Mouse (Mus musculus): ENCODE results near the gene Polrmt. TPM values are rescaled to one million over a fixed set of nuclear protein-coding genes. Genes with fewer than 3 reads are reported as not detected.

Polrmt gene
- total and polyA plus RNA-seq, 3 experiments, result 16.7 to 45.5 (median 44.5) TPM

- no peak for ATAC-seq (ENCODE audit: extremely low read depth, insufficient number of reproducible peaks, low FRiP score, poor library complexity, severe bottlenecking)
- TF ChIP-seq CTCF (IDR thresholded peaks at IDR 0.05; ENCODE audit: low read depth, low read length), result no peak; the same call in 1 of the 2 replicates
- no peak for TF ChIP-seq TAL1 (conservative IDR thresholded peaks at IDR 0.05; ENCODE audit: low read depth, low read length)
- no peak for TF ChIP-seq POLR2AphosphoS5 (IDR thresholded peaks at IDR 0.05; ENCODE audit: insufficient replicate concordance, low read depth, low read length)
- no peak for TF ChIP-seq GATA2 (IDR thresholded peaks at IDR 0.05; ENCODE audit: borderline replicate concordance, low read depth, low read length)
- peaks cover 6% of the 10 kb centered on the region for H3K9me3 ChIP-seq (replicated peaks)
- no peak for DNase-seq (ENCODE audit: low spot score)
- H3K4me1 ChIP-seq (ENCODE audit: insufficient read depth, low read depth, low read length), result peaks cover 15% of the 10 kb centered on the region
- peaks cover 11% of the 10 kb centered on the region for H3K27me3 ChIP-seq (ENCODE audit: insufficient read depth, low read length)
- H3K36me3 ChIP-seq (replicated peaks), result peaks cover 41% of the 10 kb centered on the region
- H3K4me3 ChIP-seq (ENCODE audit: low read depth, low read length), result no peak overlapping the region
Observed at GRCm38 (mm10) chr10:79691986-79692548, 54.3 kb downstream of the Polrmt start.

- Histone ChIP-seq H3K27me3 (ENCODE audit: insufficient read depth, low read length) (no peaks in the 10 kb centered on the region), H3K36me3 (replicated peaks) (peaks cover 70% of the 10 kb centered on the region), H3K4me3 (ENCODE audit: low read depth, low read length) (no peak overlapping the region), H3K4me1 (ENCODE audit: insufficient read depth, low read depth, low read length) (peaks cover 37% of the 10 kb centered on the region), H3K9me3 (replicated peaks) (peaks cover 6% of the 10 kb centered on the region)
- no peak for DNase-seq (ENCODE audit: low spot score)
- no peak for ATAC-seq (ENCODE audit: extremely low read depth, insufficient number of reproducible peaks, low FRiP score, poor library complexity, severe bottlenecking)
- TF ChIP-seq TAL1 (conservative IDR thresholded peaks at IDR 0.05; ENCODE audit: low read depth, low read length) (no peak), GATA2 (IDR thresholded peaks at IDR 0.05; ENCODE audit: borderline replicate concordance, low read depth, low read length) (no peak), POLR2AphosphoS5 (IDR thresholded peaks at IDR 0.05; ENCODE audit: insufficient replicate concordance, low read depth, low read length) (peak; percentile 71)
Observed at GRCm38 (mm10) chr10:79689178-79689577, 57.2 kb downstream of the Polrmt start.

- H3K4me3 ChIP-seq (ENCODE audit: low read depth, low read length), result no peak within 1 kb of the TSS
- peaks cover 74% of the 10 kb centered on the region for H3K36me3 ChIP-seq (replicated peaks)
- TF ChIP-seq GATA2 (IDR thresholded peaks at IDR 0.05; ENCODE audit: borderline replicate concordance, low read depth, low read length) (no peak), GATA1 (IDR thresholded peaks at IDR 0.05; ENCODE audit: borderline replicate concordance, low read length) (no peak), CTCF (IDR thresholded peaks at IDR 0.05; ENCODE audit: low read depth, low read length) (no peak), POLR2AphosphoS5 (IDR thresholded peaks at IDR 0.05; ENCODE audit: insufficient replicate concordance, low read depth, low read length) (no peak; the same call in 1 of the 2 replicates), TAL1 (conservative IDR thresholded peaks at IDR 0.05; ENCODE audit: low read depth, low read length) (no peak)
Observed at GRCm38 (mm10) chr10:79688720-79689119, 57.7 kb downstream of the Polrmt start, which contains the start of gene Gzmm. Gene Gzmm (plus strand): TSS chr10:79689020.

GRCm38 (mm10) chr10:79687513-79687912 is 58.9 kb downstream of the Polrmt start:
- ATAC-seq (ENCODE audit: extremely low read depth, insufficient number of reproducible peaks, low FRiP score, poor library complexity, severe bottlenecking) (no peak), DNase-seq (ENCODE audit: low spot score) (no peak)
- Histone ChIP-seq H3K4me1 (ENCODE audit: insufficient read depth, low read depth, low read length) (peaks cover 47% of the 10 kb centered on the region), H3K36me3 (replicated peaks) (peaks cover 81% of the 10 kb centered on the region), H3K9me3 (replicated peaks) (peaks cover 6% of the 10 kb centered on the region), H3K4me3 (ENCODE audit: low read depth, low read length) (no peak overlapping the region), H3K27me3 (ENCODE audit: insufficient read depth, low read length) (no peaks in the 10 kb centered on the region)
- TF ChIP-seq GATA1 (IDR thresholded peaks at IDR 0.05; ENCODE audit: borderline replicate concordance, low read length) (no peak), POLR2AphosphoS5 (IDR thresholded peaks at IDR 0.05; ENCODE audit: insufficient replicate concordance, low read depth, low read length) (no peak), TAL1 (conservative IDR thresholded peaks at IDR 0.05; ENCODE audit: low read depth, low read length) (no peak), GATA2 (IDR thresholded peaks at IDR 0.05; ENCODE audit: borderline replicate concordance, low read depth, low read length) (no peak), CTCF (IDR thresholded peaks at IDR 0.05; ENCODE audit: low read depth, low read length) (no peak)

More at GRCm38 (mm10) chr10:79688720-79689119, 57.7 kb downstream of the Polrmt start, which contains the start of gene Gzmm:
- peaks cover 6% of the 10 kb centered on the region for H3K9me3 ChIP-seq (replicated peaks)
- DNase-seq (ENCODE audit: low spot score) (no peak), ATAC-seq (ENCODE audit: extremely low read depth, insufficient number of reproducible peaks, low FRiP score, poor library complexity, severe bottlenecking) (no peak)
- H3K27me3 ChIP-seq (ENCODE audit: insufficient read depth, low read length), result no peaks in the 10 kb centered on the region
- H3K4me1 ChIP-seq (ENCODE audit: insufficient read depth, low read depth, low read length), result peaks cover 41% of the 10 kb centered on the region

- TF ChIP-seq GATA2 (IDR thresholded peaks at IDR 0.05; ENCODE audit: borderline replicate concordance, low read depth, low read length) (no peak), POLR2AphosphoS5 (IDR thresholded peaks at IDR 0.05; ENCODE audit: insufficient replicate concordance, low read depth, low read length) (no peak), TAL1 (conservative IDR thresholded peaks at IDR 0.05; ENCODE audit: low read depth, low read length) (no peak), CTCF (IDR thresholded peaks at IDR 0.05; ENCODE audit: low read depth, low read length) (no peak), GATA1 (IDR thresholded peaks at IDR 0.05; ENCODE audit: borderline replicate concordance, low read length) (no peak)
- H3K4me1 ChIP-seq (ENCODE audit: insufficient read depth, low read depth, low read length), result peaks cover 47% of the 10 kb centered on the region
- no peaks in the 10 kb centered on the region for H3K9me3 ChIP-seq (replicated peaks)
- DNase-seq (ENCODE audit: low spot score) (no peak), ATAC-seq (ENCODE audit: extremely low read depth, insufficient number of reproducible peaks, low FRiP score, poor library complexity, severe bottlenecking) (no peak)
- H3K27me3 ChIP-seq (ENCODE audit: insufficient read depth, low read length), result no peaks in the 10 kb centered on the region
- H3K4me3 ChIP-seq (ENCODE audit: low read depth, low read length), result no peak overlapping the region
- peaks cover 77% of the 10 kb centered on the region for H3K36me3 ChIP-seq (replicated peaks)
Observed at GRCm38 (mm10) chr10:79686691-79687090, 59.7 kb downstream of the Polrmt start.

GRCm38 (mm10) chr10:79686219-79686618 is 60.2 kb downstream of the Polrmt start:
- DNase-seq (ENCODE audit: low spot score) (no peak), ATAC-seq (ENCODE audit: extremely low read depth, insufficient number of reproducible peaks, low FRiP score, poor library complexity, severe bottlenecking) (no peak)
- Histone ChIP-seq H3K9me3 (replicated peaks) (no peaks in the 10 kb centered on the region), H3K4me1 (ENCODE audit: insufficient read depth, low read depth, low read length) (peaks cover 50% of the 10 kb centered on the region), H3K36me3 (replicated peaks) (peaks cover 77% of the 10 kb centered on the region), H3K4me3 (ENCODE audit: low read depth, low read length) (no peak overlapping the region), H3K27me3 (ENCODE audit: insufficient read depth, low read length) (no peaks in the 10 kb centered on the region)
- TF ChIP-seq GATA1 (IDR thresholded peaks at IDR 0.05; ENCODE audit: borderline replicate concordance, low read length), result no peak
- no peak for TF ChIP-seq POLR2AphosphoS5 (IDR thresholded peaks at IDR 0.05; ENCODE audit: insufficient replicate concordance, low read depth, low read length)
- TF ChIP-seq GATA2 (IDR thresholded peaks at IDR 0.05; ENCODE audit: borderline replicate concordance, low read depth, low read length), result no peak
- no peak for TF ChIP-seq TAL1 (conservative IDR thresholded peaks at IDR 0.05; ENCODE audit: low read depth, low read length)
- TF ChIP-seq CTCF (IDR thresholded peaks at IDR 0.05; ENCODE audit: low read depth, low read length), result no peak

Other genes starting within 250 kb of the Polrmt start
Only the 20 nearest of the 33 such genes appear.
- gene C2cd4c, start 132.6 kb downstream of the Polrmt start, total RNA-seq (2014; fragmentation: Nextera tagmentation), result not detected in 2 replicates
- gene C2cd4c, start 132.6 kb downstream of the Polrmt start, total RNA-seq (2017), result 0.06 TPM in 1 of 2 replicates, not detected in the other
- not detected in 2 replicates for gene C2cd4c, start 132.6 kb downstream of the Polrmt start, polyA plus RNA-seq (2012)
- not detected in 2 replicates for gene Shc2, start 108.7 kb downstream of the Polrmt start, total RNA-seq (2014; fragmentation: Nextera tagmentation)
- 0.05 TPM in 1 of 2 replicates, not detected in the other for gene Shc2, start 108.7 kb downstream of the Polrmt start, total RNA-seq (2017)
- gene Shc2, start 108.7 kb downstream of the Polrmt start, polyA plus RNA-seq (2012), result not detected in 2 replicates
- gene Odf3l2, start 100.8 kb downstream of the Polrmt start, total RNA-seq (2014; fragmentation: Nextera tagmentation), result not detected in 2 replicates
- 0.11 TPM in 1 of 2 replicates, not detected in the other for gene Odf3l2, start 100.8 kb downstream of the Polrmt start, total RNA-seq (2017)
- not detected in 2 replicates for gene Odf3l2, start 100.8 kb downstream of the Polrmt start, polyA plus RNA-seq (2012)
- not detected in 2 replicates for gene Madcam1, start 82.0 kb downstream of the Polrmt start, total RNA-seq (2014; fragmentation: Nextera tagmentation)
- gene Madcam1, start 82.0 kb downstream of the Polrmt start, total RNA-seq (2017), result not detected in 2 replicates
- gene Madcam1, start 82.0 kb downstream of the Polrmt start, polyA plus RNA-seq (2012), result not detected in 2 replicates
- 13.9 and 20.2 TPM in 2 replicates for gene Tpgs1, start 77.2 kb downstream of the Polrmt start, total RNA-seq (2014; fragmentation: Nextera tagmentation)
- 11.6 and 15.5 TPM in 2 replicates for gene Tpgs1, start 77.2 kb downstream of the Polrmt start, total RNA-seq (2017)
- 78.0 and 91.9 TPM in 2 replicates for gene Tpgs1, start 77.2 kb downstream of the Polrmt start, polyA plus RNA-seq (2012)
- 81.7 and 86.7 TPM in 2 replicates for gene Cdc34, start 64.4 kb downstream of the Polrmt start, total RNA-seq (2014; fragmentation: Nextera tagmentation)
- gene Cdc34, start 64.4 kb downstream of the Polrmt start, total RNA-seq (2017), result 132 and 136 TPM in 2 replicates
- gene Cdc34, start 64.4 kb downstream of the Polrmt start, polyA plus RNA-seq (2012), result 492 and 603 TPM in 2 replicates
- gene Gzmm, start 57.6 kb downstream of the Polrmt start, total RNA-seq (2014; fragmentation: Nextera tagmentation), result not detected in 2 replicates
- gene Gzmm, start 57.6 kb downstream of the Polrmt start, total RNA-seq (2017), result 0.33 and 0.46 TPM in 2 replicates
- gene Gzmm, start 57.6 kb downstream of the Polrmt start, polyA plus RNA-seq (2012), result 0.19 and 0.28 TPM in 2 replicates
- 742 and 832 TPM in 2 replicates for gene Bsg, start 42.1 kb downstream of the Polrmt start, total RNA-seq (2014; fragmentation: Nextera tagmentation)
- 308 and 330 TPM in 2 replicates for gene Bsg, start 42.1 kb downstream of the Polrmt start, total RNA-seq (2017)
- gene Bsg, start 42.1 kb downstream of the Polrmt start, polyA plus RNA-seq (2012), result 872 and 1,137 TPM in 2 replicates
- gene Hcn2, start 29.9 kb downstream of the Polrmt start, total RNA-seq (2014; fragmentation: Nextera tagmentation), result 0.29 TPM in 1 of 2 replicates, not detected in the other
- gene Hcn2, start 29.9 kb downstream of the Polrmt start, total RNA-seq (2017), result 0.11 and 0.17 TPM in 2 replicates
- gene Hcn2, start 29.9 kb downstream of the Polrmt start, polyA plus RNA-seq (2012), result 0.27 and 0.47 TPM in 2 replicates
- gene Fgf22, start 8.5 kb upstream of the Polrmt start, total RNA-seq (2014; fragmentation: Nextera tagmentation), result not detected in 2 replicates
- gene Fgf22, start 8.5 kb upstream of the Polrmt start, total RNA-seq (2017), result 0.44 TPM in 1 of 2 replicates, not detected in the other
- gene Fgf22, start 8.5 kb upstream of the Polrmt start, polyA plus RNA-seq (2012), result not detected in 2 replicates
- gene Rnf126, start 20.4 kb upstream of the Polrmt start, total RNA-seq (2014; fragmentation: Nextera tagmentation), result 109 and 129 TPM in 2 replicates
- gene Rnf126, start 20.4 kb upstream of the Polrmt start, total RNA-seq (2017), result 23.5 and 25.2 TPM in 2 replicates
- gene Rnf126, start 20.4 kb upstream of the Polrmt start, polyA plus RNA-seq (2012), result 353 and 382 TPM in 2 replicates
- gene Fstl3, start 30.7 kb upstream of the Polrmt start, total RNA-seq (2014; fragmentation: Nextera tagmentation), result not detected in 2 replicates
- gene Fstl3, start 30.7 kb upstream of the Polrmt start, total RNA-seq (2017), result 0.12 and 0.22 TPM in 2 replicates
- gene Fstl3, start 30.7 kb upstream of the Polrmt start, polyA plus RNA-seq (2012), result 0.05 TPM in 1 of 2 replicates, not detected in the other
- not detected in 2 replicates for gene Prss57, start 44.4 kb upstream of the Polrmt start, total RNA-seq (2014; fragmentation: Nextera tagmentation)
- 0.05 TPM in 1 of 2 replicates, not detected in the other for gene Prss57, start 44.4 kb upstream of the Polrmt start, total RNA-seq (2017)
- not detected in 2 replicates for gene Prss57, start 44.4 kb upstream of the Polrmt start, polyA plus RNA-seq (2012)
- not detected in 2 replicates for gene Palm, start 47.0 kb upstream of the Polrmt start, total RNA-seq (2014; fragmentation: Nextera tagmentation)
- gene Palm, start 47.0 kb upstream of the Polrmt start, total RNA-seq (2017), result 0.11 and 0.17 TPM in 2 replicates
- gene Palm, start 47.0 kb upstream of the Polrmt start, polyA plus RNA-seq (2012), result 0.42 and 0.44 TPM in 2 replicates
- gene Misp, start 74.4 kb upstream of the Polrmt start, total RNA-seq (2014; fragmentation: Nextera tagmentation), result not detected in 2 replicates
- 0.33 TPM in 1 of 2 replicates, not detected in the other for gene Misp, start 74.4 kb upstream of the Polrmt start, total RNA-seq (2017)
- not detected in 2 replicates for gene Misp, start 74.4 kb upstream of the Polrmt start, polyA plus RNA-seq (2012)
- gene Ptbp1, start 107.8 kb upstream of the Polrmt start, total RNA-seq (2014; fragmentation: Nextera tagmentation), result 333 and 387 TPM in 2 replicates
- 168 and 190 TPM in 2 replicates for gene Ptbp1, start 107.8 kb upstream of the Polrmt start, total RNA-seq (2017)
- 1,117 and 1,292 TPM in 2 replicates for gene Ptbp1, start 107.8 kb upstream of the Polrmt start, polyA plus RNA-seq (2012)
- not detected in 2 replicates for gene Prtn3, start 127.9 kb upstream of the Polrmt start, total RNA-seq (2014; fragmentation: Nextera tagmentation)
- gene Prtn3, start 127.9 kb upstream of the Polrmt start, total RNA-seq (2017), result 0.49 TPM in 1 of 2 replicates, not detected in the other
- gene Prtn3, start 127.9 kb upstream of the Polrmt start, polyA plus RNA-seq (2012), result 2.0 and 2.1 TPM in 2 replicates
- not detected in 2 replicates for gene Plppr3, start 128.1 kb upstream of the Polrmt start, total RNA-seq (2014; fragmentation: Nextera tagmentation)
- gene Plppr3, start 128.1 kb upstream of the Polrmt start, total RNA-seq (2017), result 0.06 and 0.82 TPM in 2 replicates
- 0.13 and 0.20 TPM in 2 replicates for gene Plppr3, start 128.1 kb upstream of the Polrmt start, polyA plus RNA-seq (2012)
- not detected in 2 replicates for gene Elane, start 139.7 kb upstream of the Polrmt start, total RNA-seq (2014; fragmentation: Nextera tagmentation)
- gene Elane, start 139.7 kb upstream of the Polrmt start, total RNA-seq (2017), result 0.23 TPM in 1 of 2 replicates, not detected in the other
- 0.72 and 1.1 TPM in 2 replicates for gene Elane, start 139.7 kb upstream of the Polrmt start, polyA plus RNA-seq (2012)
- not detected in 2 replicates for gene Cfd, start 144.3 kb upstream of the Polrmt start, total RNA-seq (2014; fragmentation: Nextera tagmentation)
- gene Cfd, start 144.3 kb upstream of the Polrmt start, total RNA-seq (2017), result not detected in 2 replicates
- not detected in 2 replicates for gene Cfd, start 144.3 kb upstream of the Polrmt start, polyA plus RNA-seq (2012)